In the genomic region with DNA sequence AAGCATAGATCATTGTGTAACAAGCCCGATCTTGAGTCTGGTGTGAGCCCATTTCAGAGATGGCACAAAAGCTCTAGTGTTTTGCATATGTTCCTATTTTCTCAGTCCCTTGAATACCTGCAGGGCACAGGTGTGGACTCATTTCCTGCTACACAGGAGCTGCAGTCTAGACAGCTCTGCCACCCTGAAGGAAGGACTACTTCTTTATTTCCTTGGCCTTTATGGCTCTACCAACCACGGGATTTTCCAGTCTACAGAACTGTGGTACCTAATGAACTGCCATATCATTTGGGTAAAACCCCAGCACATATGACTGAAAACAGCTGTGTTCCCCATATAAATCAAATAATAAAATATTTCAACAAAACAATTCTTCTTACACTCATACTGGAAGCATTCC, we compare ENCODE assay signal across 1 mouse cellular context.
A peak's percentile ranks its signal among the peaks of the same experiment; 100 is the strongest.
TF ChIP-seq lines count a peak whose summit lies in the region.

No protein-coding gene starts in this region.

TF ChIP-seq in CH12.LX, 34 proteins besides CTCF, POLR2A, EP300 and RAD21 (continued from another document):
- TF ChIP-seq MXI1 (IDR thresholded peaks at IDR 0.05; ENCODE audit: low read depth, low read length) (no peak), ZNF384 (IDR thresholded peaks at IDR 0.05; ENCODE audit: low read depth, low read length) (0 out of 2 replicates have a peak, but pooled peaks have one; percentile 14), BHLHE40 (IDR thresholded peaks at IDR 0.05; ENCODE audit: low read depth, low read length) (0 out of 2 replicates have a peak, but pooled peaks have one; percentile 32), ZKSCAN1 (IDR thresholded peaks at IDR 0.05; ENCODE audit: borderline replicate concordance, low read depth, low read length) (no peak), E2F4 (IDR thresholded peaks at IDR 0.05; ENCODE audit: insufficient replicate concordance, low read depth, low read length) (no peak), HCFC1 (IDR thresholded peaks at IDR 0.05; ENCODE audit: low read depth, low read length) (no peak)
